Mouse (Mus musculus) kidney, adult 9 months (tissue): ENCODE measurements at regions not wholly inside any gene's neighbourhood (a gene's known extent, or its start where the extent isn't known, plus 50 kb on each side); places are given as distances from the start of the nearest gene placed in this dataset.

ENCODE experiments used
- DNase-seq: peaks from one replicate; pipeline ENCODE4 v3.0.0; 2022

GRCm38 (mm10) chr14:120669665-120670064, 191.4 kb downstream of the Rap2a start:
- DNase-seq: no peak

DNA sequence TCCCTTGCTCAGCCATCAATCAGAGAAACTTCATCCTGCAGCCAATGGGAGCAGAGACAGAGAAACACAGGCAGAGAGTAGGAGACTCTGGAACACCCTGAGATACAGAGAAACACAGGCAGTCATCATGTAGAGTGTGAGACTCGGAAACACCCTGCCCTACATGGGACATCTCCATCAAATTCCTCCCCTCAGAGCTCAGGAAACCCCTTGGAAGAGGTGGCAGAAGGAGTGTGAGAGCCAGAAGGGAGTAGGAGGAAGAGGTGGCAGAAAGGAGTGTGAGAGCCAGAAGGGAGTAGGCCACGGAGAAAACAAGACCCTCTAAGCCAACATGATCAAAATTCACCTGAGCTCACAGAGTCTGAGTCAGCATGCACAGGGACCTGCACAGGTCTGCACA, 197.5 kb downstream of the Rap2a start:
- no peak for DNase-seq

- no peak for DNase-seq
Observed at GRCm38 (mm10) chr14:120678533-120678932, 200.3 kb downstream of the Rap2a start.

GRCm38 (mm10) chr14:120679072-120679471, 200.8 kb downstream of the Rap2a start:
- no peak for DNase-seq

DNA sequence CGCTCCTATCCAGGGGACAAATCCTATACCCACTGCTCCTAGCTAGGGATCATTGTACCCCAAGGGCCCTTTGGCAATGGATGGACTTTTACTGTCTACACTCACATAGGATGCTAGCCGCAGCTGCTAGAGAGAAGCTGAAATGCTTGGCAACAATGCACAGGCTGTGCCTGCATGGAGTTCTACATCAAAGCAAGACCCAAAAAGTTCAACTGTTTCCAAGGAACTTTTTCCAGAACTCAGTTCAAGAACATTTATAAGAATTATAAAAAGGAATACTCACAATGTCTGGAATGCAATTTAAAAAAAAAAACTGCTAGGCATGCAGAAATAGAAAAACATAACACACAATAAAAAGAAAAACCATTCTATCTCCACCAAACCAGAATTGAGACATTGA, 202.0 kb downstream of the Rap2a start:
- no peak for DNase-seq

GRCm38 (mm10) chr14:120685263-120685662, 207.0 kb downstream of the Rap2a start:
- DNase-seq: no peak

GRCm38 (mm10) chr14:120685877-120686276, 207.6 kb downstream of the Rap2a start:
- DNase-seq: no peak

DNA sequence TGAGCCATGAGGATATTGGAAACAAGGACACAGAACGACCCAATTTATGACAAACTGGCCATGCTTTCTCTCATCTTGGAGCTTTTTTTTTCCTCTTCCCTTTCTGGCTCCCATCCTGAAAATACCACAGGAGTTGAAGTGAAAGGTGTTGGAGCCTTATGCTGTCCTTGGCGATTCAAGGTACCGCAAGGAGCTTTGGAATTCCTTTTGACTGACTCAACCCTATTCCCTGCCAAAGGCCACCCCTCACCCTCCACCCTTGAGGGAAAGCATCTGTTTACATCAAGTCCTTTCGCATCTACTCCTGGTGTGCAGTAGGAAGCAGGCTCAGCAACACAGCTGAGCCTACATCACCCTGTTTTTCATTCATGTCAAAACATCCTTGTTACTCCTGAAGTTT, 208.5 kb downstream of the Rap2a start:
- DNase-seq: no peak

DNA sequence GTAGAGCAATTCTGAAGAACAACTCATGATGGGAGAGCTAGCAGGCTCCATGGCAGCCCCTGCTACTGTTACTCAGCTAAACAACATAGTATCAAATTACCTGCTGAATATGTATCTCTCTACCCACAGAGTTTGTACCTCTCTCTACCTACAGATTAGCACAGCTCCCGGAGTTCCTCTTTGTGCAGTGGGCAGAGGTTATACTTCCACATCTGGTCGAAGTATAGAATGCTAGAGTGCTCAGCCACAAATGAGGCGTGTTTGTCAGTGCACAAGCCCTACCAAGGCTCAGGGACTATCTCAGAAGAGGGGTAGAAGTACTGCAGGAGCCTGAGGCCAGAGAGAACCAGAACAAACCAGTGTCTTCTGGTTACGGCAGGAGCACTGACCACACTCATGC, 211.6 kb upstream of the Ipo5 start:
- DNase-seq: no peak

DNA sequence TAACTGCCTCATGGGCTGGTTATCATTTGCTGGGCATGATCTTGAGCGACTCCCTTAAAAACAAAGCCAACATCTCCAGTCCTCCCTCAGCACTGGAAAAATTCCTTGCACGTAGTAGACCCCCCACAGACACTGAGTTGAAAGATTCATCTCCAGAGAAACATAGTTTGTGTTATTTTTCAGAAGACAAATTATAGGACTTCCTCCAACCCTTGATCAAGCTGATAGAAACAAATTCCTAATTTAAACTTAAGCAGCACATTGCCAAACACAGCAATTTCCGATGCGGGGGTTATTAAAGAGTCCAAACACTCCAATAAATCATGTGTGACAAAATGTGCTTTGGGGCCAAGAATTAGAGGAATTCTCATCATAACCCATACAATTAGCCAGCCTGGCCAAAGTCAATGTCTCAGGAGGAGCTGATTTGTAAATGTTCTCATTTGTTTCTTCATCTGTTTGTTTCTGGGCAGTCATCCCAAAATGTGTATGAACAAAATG, 205.7 kb upstream of the Ipo5 start:
- peak; percentile 51 for DNase-seq

GRCm38 (mm10) chr14:120710782-120711181, 200.2 kb upstream of the Ipo5 start:
- no peak for DNase-seq

GRCm38 (mm10) chr14:120720464-120721445, 190.3 kb upstream of the Ipo5 start:
- DNase-seq: peak; percentile 51

DNA sequence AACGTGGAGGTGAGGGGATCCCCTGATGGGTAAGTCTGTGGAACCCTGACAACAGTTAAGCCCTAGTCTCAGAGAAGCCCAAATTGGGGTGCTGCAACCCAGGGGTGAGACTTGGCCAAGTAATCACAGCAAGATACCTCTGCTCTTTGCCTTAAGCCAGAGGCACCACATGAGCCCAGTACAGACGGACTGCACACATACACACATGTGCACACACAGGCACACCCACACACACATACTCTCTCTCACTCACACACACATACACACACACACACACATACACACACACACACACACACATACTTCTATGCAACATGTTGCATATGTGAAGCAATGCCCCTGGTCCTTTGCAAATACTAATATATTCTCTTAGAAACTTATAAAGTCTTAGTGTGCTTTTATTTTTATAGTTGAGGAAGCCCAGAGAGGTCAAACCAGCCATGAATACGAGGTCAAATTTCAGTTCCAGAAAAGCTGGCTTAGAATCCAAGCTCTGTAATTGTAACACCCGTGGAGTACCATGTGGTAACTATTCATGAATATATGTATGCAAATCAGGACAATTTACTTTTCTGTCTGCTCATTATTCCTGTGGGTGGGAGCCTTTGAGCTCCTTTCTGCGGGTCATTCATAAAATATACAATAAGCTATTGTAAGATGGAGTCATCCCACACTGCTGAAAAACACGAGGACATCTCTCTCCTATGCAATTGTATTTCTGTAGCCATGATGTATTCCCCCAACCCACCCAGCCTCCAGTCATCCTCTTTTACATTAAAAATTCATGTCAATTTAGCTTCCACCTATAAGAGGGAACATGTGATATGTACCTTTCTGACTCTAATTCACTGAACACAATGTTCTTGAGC, 189.2 kb upstream of the Ipo5 start:
- DNase-seq: no peak

GRCm38 (mm10) chr14:120722546-120723112, 188.4 kb upstream of the Ipo5 start:
- DNase-seq: peak; percentile 30

DNA sequence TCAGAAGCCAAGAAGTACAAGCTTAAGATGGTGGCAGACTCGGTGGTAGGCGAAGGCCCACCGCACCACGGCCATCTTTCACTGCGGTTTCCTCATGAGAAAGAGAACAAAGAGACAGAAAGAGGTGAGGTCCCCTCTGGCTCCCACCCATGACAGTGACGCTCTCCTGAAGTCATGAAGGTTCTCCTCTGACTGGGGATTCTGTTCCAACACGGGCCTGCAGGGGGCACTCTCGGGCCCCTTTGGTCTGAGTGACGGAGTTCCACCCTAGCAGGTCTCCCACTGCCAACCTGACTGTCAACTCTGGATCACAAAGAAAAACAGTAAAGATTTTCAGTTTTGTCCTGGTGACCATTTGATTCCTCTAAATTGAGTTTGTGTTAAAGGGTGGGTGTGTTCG, 182.9 kb upstream of the Ipo5 start:
- no peak for DNase-seq

DNA sequence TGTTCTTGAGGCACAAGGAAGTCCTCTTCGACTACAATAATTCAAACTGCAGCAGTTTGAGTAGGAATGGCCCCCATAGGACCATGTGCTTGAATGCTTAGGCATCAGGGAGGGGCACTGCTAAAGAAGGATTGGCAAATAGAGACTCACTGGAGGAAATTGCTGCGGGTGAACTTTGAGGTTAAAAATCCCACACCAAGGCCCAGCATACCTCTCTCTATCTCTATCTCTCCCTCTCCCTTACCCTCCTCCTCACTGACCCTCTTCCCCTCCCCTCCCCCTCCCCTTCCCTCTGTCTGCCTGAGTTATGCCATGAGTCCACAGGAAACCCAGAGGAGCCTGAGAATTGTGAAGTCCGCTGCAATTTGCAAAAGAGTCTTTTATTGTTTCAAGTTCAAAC, 180.8 kb upstream of the Ipo5 start:
- no peak for DNase-seq

DNA sequence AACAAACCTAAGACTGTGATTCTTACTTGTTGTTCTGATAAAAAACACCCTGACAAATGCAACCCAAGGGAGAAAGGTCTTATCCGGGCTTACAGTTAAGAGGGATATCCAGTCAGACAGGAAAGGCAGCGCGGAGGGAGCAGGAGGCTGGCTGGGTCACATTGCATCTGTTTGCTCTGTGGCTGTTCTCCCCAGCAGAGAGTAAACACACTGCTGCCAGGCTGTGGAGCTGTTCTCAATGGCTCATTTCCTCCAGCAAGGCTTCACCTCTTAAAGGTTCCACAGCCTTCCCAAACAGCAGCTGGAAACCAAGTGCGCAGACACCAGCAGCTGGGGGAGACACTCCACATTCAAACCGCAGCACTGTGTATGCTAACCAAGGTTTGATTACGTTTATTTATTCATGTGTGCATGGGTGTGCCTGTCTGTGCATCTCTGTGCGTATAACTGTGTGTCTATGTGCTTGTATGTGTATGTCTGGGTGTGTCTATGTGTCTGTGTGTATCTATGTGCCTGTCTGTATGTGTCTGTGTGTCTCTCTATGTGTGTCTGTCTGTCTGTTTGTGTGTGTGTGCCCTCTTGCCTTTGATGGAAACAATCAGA, 179.2 kb upstream of the Ipo5 start:
- DNase-seq: no peak

- no peak for DNase-seq
Observed at GRCm38 (mm10) chr14:120732400-120733138, 178.5 kb upstream of the Ipo5 start.

- no peak for DNase-seq
Observed at GRCm38 (mm10) chr14:120741492-120742054, 169.5 kb upstream of the Ipo5 start.

DNA sequence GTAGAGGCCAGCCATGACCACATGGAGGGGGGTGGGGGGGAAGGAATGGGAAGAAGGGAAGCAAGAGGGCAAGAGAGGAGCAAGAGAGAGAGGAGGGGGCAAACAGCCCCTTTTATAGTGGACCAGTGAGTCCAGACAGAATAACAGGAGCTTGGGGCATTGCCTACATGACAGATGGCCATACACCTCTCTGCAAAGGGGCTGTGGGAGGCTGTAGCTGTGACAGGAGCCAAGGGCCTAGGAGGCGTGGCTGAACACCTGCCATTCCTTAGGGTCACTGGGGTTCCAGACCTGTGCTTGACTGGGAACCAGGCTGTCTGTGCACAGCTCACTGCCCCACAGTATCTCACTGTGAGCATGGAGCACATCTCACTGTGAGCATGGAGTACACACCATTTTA, 157.0 kb upstream of the Ipo5 start:
- no peak for DNase-seq

DNA sequence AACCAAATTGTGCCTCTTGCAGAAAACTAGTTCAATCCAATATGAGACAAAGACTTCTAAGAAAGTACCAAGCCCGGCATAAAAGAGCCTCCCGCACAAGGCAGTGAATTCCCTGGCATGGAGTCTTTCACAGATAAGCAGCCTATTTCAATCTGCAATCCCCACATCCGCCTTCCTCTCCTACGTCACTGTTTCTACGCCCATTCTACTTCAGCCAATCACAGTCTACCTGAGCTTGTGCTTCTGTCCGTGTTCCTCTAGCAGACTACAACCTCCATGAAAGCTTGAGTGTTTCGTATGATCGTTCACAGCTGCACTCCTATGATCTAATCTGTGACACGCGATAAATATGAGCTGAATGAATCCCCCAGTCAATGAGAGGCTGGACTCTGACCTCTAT, 155.6 kb upstream of the Ipo5 start:
- no peak for DNase-seq
